Mouse (Mus musculus): ENCODE measurements around the gene Itln1.

The Itln1 gene

GRCm38 (mm10) chr1:171535194-171535593 lies at the start of gene Itln1:
TSS of gene Itln1 (minus strand) at chr1:171535294.
- DNase-seq: no peak

GRCm38 (mm10) chr1:171584584-171584983 lies 49.5 kb upstream of the Itln1 start:
- DNase-seq: peak; percentile 27

- DNase-seq: peak; percentile 43
Measured at GRCm38 (mm10) chr1:171577168-171577567, 42.1 kb upstream of the Itln1 start.

- DNase-seq: peak; percentile 41
Measured at GRCm38 (mm10) chr1:171568436-171568835, 33.3 kb upstream of the Itln1 start.

GRCm38 (mm10) chr1:171566777-171567176 lies 31.7 kb upstream of the Itln1 start:
- DNase-seq: peak; percentile 57

- DNase-seq: peak; percentile 28
Measured at GRCm38 (mm10) chr1:171565888-171566287, 30.8 kb upstream of the Itln1 start.

GRCm38 (mm10) chr1:171564247-171564646 lies 29.2 kb upstream of the Itln1 start:
- peak; percentile 81 for DNase-seq

GRCm38 (mm10) chr1:171563042-171563441 lies 27.9 kb upstream of the Itln1 start:
- DNase-seq: peak; percentile 49

- peak; percentile 88 for DNase-seq
Measured at GRCm38 (mm10) chr1:171561639-171562225, 26.6 kb upstream of the Itln1 start.

- DNase-seq: peak; percentile 88
Measured at GRCm38 (mm10) chr1:171561200-171561599, 26.1 kb upstream of the Itln1 start.

- DNase-seq: peak; percentile 31
Measured at GRCm38 (mm10) chr1:171560262-171560661, 25.2 kb upstream of the Itln1 start.

GRCm38 (mm10) chr1:171558898-171559297 lies 23.8 kb upstream of the Itln1 start, which contains the start of gene Cd244a:
TSS of gene Cd244a (plus strand) at chr1:171559193.
- DNase-seq: no peak

GRCm38 (mm10) chr1:171558407-171558806 lies 23.3 kb upstream of the Itln1 start:
- DNase-seq: peak; percentile 73

GRCm38 (mm10) chr1:171556366-171556765 lies 21.3 kb upstream of the Itln1 start:
- DNase-seq: peak; percentile 23

- DNase-seq: peak; percentile 24
Measured at GRCm38 (mm10) chr1:171553359-171554341, 18.6 kb upstream of the Itln1 start.

- no peak for DNase-seq
Measured at GRCm38 (mm10) chr1:171552230-171552629, 17.1 kb upstream of the Itln1 start.

- DNase-seq: no peak
Measured at GRCm38 (mm10) chr1:171551326-171551725, 16.2 kb upstream of the Itln1 start.

GRCm38 (mm10) chr1:171540694-171541093 lies 5.6 kb upstream of the Itln1 start:
- no peak for DNase-seq

GRCm38 (mm10) chr1:171534557-171534956 lies 537 bp downstream of the Itln1 start:
- DNase-seq: no peak

GRCm38 (mm10) chr1:171532830-171533229 lies 2.3 kb downstream of the Itln1 start:
- no peak for DNase-seq

- no peak for DNase-seq
Measured at GRCm38 (mm10) chr1:171531367-171531766, 3.7 kb downstream of the Itln1 start.

GRCm38 (mm10) chr1:171515557-171515956 lies 19.5 kb downstream of the Itln1 start:
- DNase-seq: no peak

GRCm38 (mm10) chr1:171515039-171515438 lies 20.1 kb downstream of the Itln1 start:
- no peak for DNase-seq

GRCm38 (mm10) chr1:171513760-171514159 lies 21.3 kb downstream of the Itln1 start:
- no peak for DNase-seq
